Mouse (Mus musculus): Measurements from ENCODE around the gene Ammecr1. TPM values are rescaled to one million over a fixed set of nuclear protein-coding genes. Genes with fewer than 3 reads are reported as not detected.

Ammecr1 gene
- polyA plus RNA-seq, 1 experiment, result 19.7 TPM

GRCm38 (mm10) chrX:142837316-142837715 is 129.2 kb downstream of the Ammecr1 start:
- no peaks in the 10 kb centered on the region for H3K27me3 ChIP-seq (ENCODE audit: control insufficient read depth, insufficient read depth, insufficient read length)
- no peak overlapping the region for H3ac ChIP-seq (ENCODE audit: control insufficient read depth, insufficient read length)
- no peaks in the 10 kb centered on the region for H3K79me2 ChIP-seq (ENCODE audit: control insufficient read depth, insufficient read depth)
- no peak overlapping the region for H3K4me2 ChIP-seq (ENCODE audit: low read depth)
- no peak overlapping the region for H3K4me3 ChIP-seq
- H3K36me3 ChIP-seq (ENCODE audit: control insufficient read depth, insufficient read depth), result no peaks in the 10 kb centered on the region
- TF ChIP-seq CEBPB (IDR thresholded peaks at IDR 0.05; ENCODE audit: insufficient read depth, poor library complexity, severe bottlenecking) (no peak), USF1 (IDR thresholded peaks at IDR 0.05; ENCODE audit: low read depth) (no peak), MAX (IDR thresholded peaks at IDR 0.05; ENCODE audit: low read depth) (no peak), E2F4 (IDR thresholded peaks at IDR 0.05; ENCODE audit: insufficient read depth) (no peak), POLR2A (IDR thresholded peaks at IDR 0.05; ENCODE audit: insufficient read length, low read depth) (no peak), MYOD1 (IDR thresholded peaks at IDR 0.05; ENCODE audit: control insufficient read depth in 1 of 3, insufficient read length in 2 of 3, low read depth in 2 of 3) (no peak), MYOG (IDR thresholded peaks at IDR 0.05; ENCODE audit: control insufficient read depth in 1 of 3, insufficient read depth in 1 of 3, insufficient read length in 2 of 3, low read depth in 2 of 3) (no peak), SRF (IDR thresholded peaks at IDR 0.05; ENCODE audit: control insufficient read depth, insufficient read length, low read depth) (no peak), REST (IDR thresholded peaks at IDR 0.05; ENCODE audit: insufficient read depth, insufficient read length) (no peak), TCF3 (IDR thresholded peaks at IDR 0.05; ENCODE audit: insufficient read length, low read depth) (no peak), TCF12 (IDR thresholded peaks at IDR 0.05; ENCODE audit: insufficient read depth, poor library complexity, severe bottlenecking) (no peak), POLR2AphosphoS2 (IDR thresholded peaks at IDR 0.05; ENCODE audit: insufficient read length, low read depth) (no peak)

- no peak overlapping the region for H3K4me2 ChIP-seq (ENCODE audit: low read depth)
- TF ChIP-seq CEBPB (IDR thresholded peaks at IDR 0.05; ENCODE audit: insufficient read depth, poor library complexity, severe bottlenecking) (no peak), TCF3 (IDR thresholded peaks at IDR 0.05; ENCODE audit: insufficient read length, low read depth) (no peak), TCF12 (IDR thresholded peaks at IDR 0.05; ENCODE audit: insufficient read depth, poor library complexity, severe bottlenecking) (no peak), MYOD1 (IDR thresholded peaks at IDR 0.05; ENCODE audit: control insufficient read depth in 1 of 3, insufficient read length in 2 of 3, low read depth in 2 of 3) (no peak), POLR2AphosphoS2 (IDR thresholded peaks at IDR 0.05; ENCODE audit: insufficient read length, low read depth) (no peak), USF1 (IDR thresholded peaks at IDR 0.05; ENCODE audit: low read depth) (no peak), POLR2A (IDR thresholded peaks at IDR 0.05; ENCODE audit: insufficient read length, low read depth) (no peak), MAX (IDR thresholded peaks at IDR 0.05; ENCODE audit: low read depth) (no peak), E2F4 (IDR thresholded peaks at IDR 0.05; ENCODE audit: insufficient read depth) (no peak), SRF (IDR thresholded peaks at IDR 0.05; ENCODE audit: control insufficient read depth, insufficient read length, low read depth) (no peak), REST (IDR thresholded peaks at IDR 0.05; ENCODE audit: insufficient read depth, insufficient read length) (no peak), MYOG (IDR thresholded peaks at IDR 0.05; ENCODE audit: control insufficient read depth in 1 of 3, insufficient read depth in 1 of 3, insufficient read length in 2 of 3, low read depth in 2 of 3) (no peak)
- no peaks in the 10 kb centered on the region for H3K36me3 ChIP-seq (ENCODE audit: control insufficient read depth, insufficient read depth)
Measured at GRCm38 (mm10) chrX:142836399-142836798, 130.1 kb downstream of the Ammecr1 start.

GRCm38 (mm10) chrX:142834807-142835206 is 131.7 kb downstream of the Ammecr1 start:
- Histone ChIP-seq H3K36me3 (ENCODE audit: control insufficient read depth, insufficient read depth) (no peaks in the 10 kb centered on the region), H3K79me2 (ENCODE audit: control insufficient read depth, insufficient read depth) (no peaks in the 10 kb centered on the region), H3ac (ENCODE audit: control insufficient read depth, insufficient read length) (no peak overlapping the region), H3K4me3 (no peak overlapping the region), H3K4me2 (ENCODE audit: low read depth) (peak overlapping the region; percentile 44), H3K27me3 (ENCODE audit: control insufficient read depth, insufficient read depth, insufficient read length) (no peaks in the 10 kb centered on the region)
- TF ChIP-seq POLR2A (IDR thresholded peaks at IDR 0.05; ENCODE audit: insufficient read length, low read depth), result no peak
- TF ChIP-seq MAX (IDR thresholded peaks at IDR 0.05; ENCODE audit: low read depth), result no peak
- TF ChIP-seq MYOD1 (IDR thresholded peaks at IDR 0.05; ENCODE audit: control insufficient read depth in 1 of 3, insufficient read length in 2 of 3, low read depth in 2 of 3), result no peak
- TF ChIP-seq TCF12 (IDR thresholded peaks at IDR 0.05; ENCODE audit: insufficient read depth, poor library complexity, severe bottlenecking), result no peak
- no peak for TF ChIP-seq TCF3 (IDR thresholded peaks at IDR 0.05; ENCODE audit: insufficient read length, low read depth)
- no peak for TF ChIP-seq SRF (IDR thresholded peaks at IDR 0.05; ENCODE audit: control insufficient read depth, insufficient read length, low read depth)
- no peak for TF ChIP-seq REST (IDR thresholded peaks at IDR 0.05; ENCODE audit: insufficient read depth, insufficient read length)
- TF ChIP-seq E2F4 (IDR thresholded peaks at IDR 0.05; ENCODE audit: insufficient read depth), result no peak
- no peak for TF ChIP-seq USF1 (IDR thresholded peaks at IDR 0.05; ENCODE audit: low read depth)
- TF ChIP-seq CEBPB (IDR thresholded peaks at IDR 0.05; ENCODE audit: insufficient read depth, poor library complexity, severe bottlenecking), result no peak
- TF ChIP-seq POLR2AphosphoS2 (IDR thresholded peaks at IDR 0.05; ENCODE audit: insufficient read length, low read depth), result no peak
- TF ChIP-seq MYOG (IDR thresholded peaks at IDR 0.05; ENCODE audit: control insufficient read depth in 1 of 3, insufficient read depth in 1 of 3, insufficient read length in 2 of 3, low read depth in 2 of 3), result no peak

More at GRCm38 (mm10) chrX:142836399-142836798, 130.1 kb downstream of the Ammecr1 start:
- no peak overlapping the region for H3K4me3 ChIP-seq
- H3ac ChIP-seq (ENCODE audit: control insufficient read depth, insufficient read length), result no peak overlapping the region
- no peaks in the 10 kb centered on the region for H3K79me2 ChIP-seq (ENCODE audit: control insufficient read depth, insufficient read depth)
- H3K27me3 ChIP-seq (ENCODE audit: control insufficient read depth, insufficient read depth, insufficient read length), result no peaks in the 10 kb centered on the region

GRCm38 (mm10) chrX:142833164-142833796 is 133.2 kb downstream of the Ammecr1 start:
- H3K4me2 ChIP-seq (ENCODE audit: low read depth), result peak overlapping the region; percentile 56
- TF ChIP-seq SRF (IDR thresholded peaks at IDR 0.05; ENCODE audit: control insufficient read depth, insufficient read length, low read depth), result peak; percentile 96
- TF ChIP-seq MYOG (IDR thresholded peaks at IDR 0.05; ENCODE audit: control insufficient read depth in 1 of 3, insufficient read depth in 1 of 3, insufficient read length in 2 of 3, low read depth in 2 of 3), result peak in 1 of 3 experiments; percentile 23
- TF ChIP-seq USF1 (IDR thresholded peaks at IDR 0.05; ENCODE audit: low read depth), result peak; percentile 34
- TF ChIP-seq MAX (IDR thresholded peaks at IDR 0.05; ENCODE audit: low read depth), result no peak
- no peak for TF ChIP-seq TCF12 (IDR thresholded peaks at IDR 0.05; ENCODE audit: insufficient read depth, poor library complexity, severe bottlenecking)
- no peak for TF ChIP-seq POLR2AphosphoS2 (IDR thresholded peaks at IDR 0.05; ENCODE audit: insufficient read length, low read depth)
- peak in 1 of 3 experiments; percentile 59 for TF ChIP-seq MYOD1 (IDR thresholded peaks at IDR 0.05; ENCODE audit: control insufficient read depth in 1 of 3, insufficient read length in 2 of 3, low read depth in 2 of 3)
- TF ChIP-seq CEBPB (IDR thresholded peaks at IDR 0.05; ENCODE audit: insufficient read depth, poor library complexity, severe bottlenecking), result no peak
- no peak for TF ChIP-seq REST (IDR thresholded peaks at IDR 0.05; ENCODE audit: insufficient read depth, insufficient read length)
- TF ChIP-seq TCF3 (IDR thresholded peaks at IDR 0.05; ENCODE audit: insufficient read length, low read depth), result no peak
- no peak for TF ChIP-seq POLR2A (IDR thresholded peaks at IDR 0.05; ENCODE audit: insufficient read length, low read depth)
- TF ChIP-seq E2F4 (IDR thresholded peaks at IDR 0.05; ENCODE audit: insufficient read depth), result no peak
- H3K36me3 ChIP-seq (ENCODE audit: control insufficient read depth, insufficient read depth), result no peaks in the 10 kb centered on the region
- no peaks in the 10 kb centered on the region for H3K27me3 ChIP-seq (ENCODE audit: control insufficient read depth, insufficient read depth, insufficient read length)
- H3K79me2 ChIP-seq (ENCODE audit: control insufficient read depth, insufficient read depth), result no peaks in the 10 kb centered on the region
- H3ac ChIP-seq (ENCODE audit: control insufficient read depth, insufficient read length), result no peak overlapping the region
- H3K4me3 ChIP-seq, result no peak overlapping the region
